In genomic region chr4:149414259-149414658, GRCm38 (mm10) we compare ENCODE assay signal across 27 mouse cellular contexts. TPM values are rescaled to one million over a fixed set of nuclear protein-coding genes. Genes with fewer than 3 reads are reported as not detected.
DNase-seq lines count a peak whose midpoint lies in the region; ATAC-seq and TF ChIP-seq lines count a peak whose summit lies in the region.
"Had no signal": no experiment of that assay in that cellular context is flagged by ENCODE, and none has a peak within 500 bp of the region (broad histone marks: within the 10 kb centered on the region; RNA-seq: fewer than 3 reads in every experiment).

No protein-coding gene starts in this region.

- TF ChIP-seq CTCF in gastrocnemius, adult 2 months (IDR thresholded peaks at IDR 0.05): peak; percentile 38
- TF ChIP-seq CTCF in kidney, postnatal 0 days (IDR thresholded peaks at IDR 0.05; ENCODE audit: low read depth): peak; percentile 58

- ATAC-seq in kidney, postnatal 0 days (replicated peaks; ENCODE audit: low FRiP score, low read depth): no peak
- ATAC-seq: intestine, embryonic 16.5 days had no signal

- H3K4me3 ChIP-seq in gastrocnemius, adult 2 months: no peak overlapping the region
- H3K4me3 ChIP-seq in kidney, postnatal 0 days (replicated peaks; ENCODE audit: low read depth, low read length): no peak overlapping the region
- H3K4me3 ChIP-seq: forebrain, embryonic 10.5 days; heart, embryonic 10.5 days; left cerebral cortex, adult 2 months; midbrain, embryonic 10.5 days had no signal

- peaks cover 21% of the 10 kb centered on the region; the same call in 1 of the 2 replicates for H3K4me1 ChIP-seq in kidney, postnatal 0 days (replicated peaks; ENCODE audit: insufficient read depth, low read length)

- no peak overlapping the region for H3K4me2 ChIP-seq in kidney, postnatal 0 days (ENCODE audit: low read length)
- H3K4me2 ChIP-seq: hindbrain, embryonic 14.5 days had no signal

- H3K27ac ChIP-seq in gastrocnemius, adult 2 months: peak overlapping the region; percentile 1; the same call in 1 of the 2 replicates
- H3K27ac ChIP-seq in kidney, postnatal 0 days: no peak overlapping the region
- H3K27ac ChIP-seq: forebrain, embryonic 10.5 days; heart, embryonic 10.5 days; hindbrain, embryonic 14.5 days; left cerebral cortex, adult 2 months; liver, embryonic 14.5 days; macrophage; midbrain, embryonic 10.5 days had no signal

- H3K27me3 ChIP-seq in kidney, postnatal 0 days (ENCODE audit: insufficient read depth, low read length): no peaks in the 10 kb centered on the region

- H3K36me3 ChIP-seq in kidney, postnatal 0 days (ENCODE audit: insufficient read depth, low read length): no peaks in the 10 kb centered on the region

- intact Hi-C loops in gastrocnemius, adult 2 months (cut with DNase I): no loop called here

- WGBS in kidney, postnatal 0 days: 88% methylated on average over 3 of the region's 3 CpGs

- no peak overlapping the region for H3K9ac ChIP-seq in kidney, postnatal 0 days (ENCODE audit: low read depth, low read length)
- H3K9ac ChIP-seq: hindbrain, embryonic 14.5 days; liver, embryonic 14.5 days had no signal

- no peaks in the 10 kb centered on the region for H3K9me3 ChIP-seq in kidney, postnatal 0 days (replicated peaks; ENCODE audit: low read length)
- H3K9me3 ChIP-seq: forebrain, embryonic 10.5 days; heart, embryonic 10.5 days; midbrain, embryonic 10.5 days had no signal

- no peak for DNase-seq in gastrocnemius, adult 2 months
- no peak for DNase-seq in gastrocnemius, adult 18-20 months (ENCODE audit: low spot score)
- DNase-seq in kidney, postnatal 0 days (ENCODE audit: low spot score): peak; percentile 46
- no peak for DNase-seq in kidney, postnatal 14 days
- peak; percentile 37 for DNase-seq in thymus, postnatal 0 days (ENCODE audit: low spot score)
- no peak for DNase-seq in thymus, postnatal 14 days
- DNase-seq in frontal cortex, postnatal 10 days (ENCODE audit: low spot score in 2 of 2): no peak
- DNase-seq in adrenal gland, adult 18-20 months (ENCODE audit: low spot score in 2 of 2): no peak
- DNase-seq: adrenal gland, postnatal 36 days; B cell, adult 2 months; cerebellum, postnatal 10 days; heart, postnatal 10 days; kidney, postnatal 4 days; layer of hippocampus, adult 9-11 months; right cerebral cortex, postnatal 25 days; spleen, adult 18-20 months; thymus, postnatal 36 days had no signal

RNA-seq across cellular contexts. Expression of gene Ube4b, which starts 12.3 kb away (rescaled TPM):
- 10 to 100 TPM; 31.1 to 35.9 TPM for total RNA-seq in gastrocnemius, adult 2 months (2021)
- 10 to 100 TPM; 31.7 to 35.5 TPM for total RNA-seq in gastrocnemius, adult 18-20 months (2021)
- polyA plus RNA-seq in kidney, postnatal 0 days (2015; fragmentation: Nextera tagmentation; extraction: Ambion mirVana): 26.9 and 28.8 TPM in 2 replicates
- polyA plus RNA-seq in thymus, postnatal 0 days (2015; fragmentation: Nextera tagmentation; extraction: Ambion mirVana): 27.3 and 28.5 TPM in 2 replicates
- 10 to 100 TPM; 59.8 to 71.3 TPM for total RNA-seq in adrenal gland, adult 18-20 months (2021)

RNA-seq across cellular contexts. Expression of gene Rbp7, which starts 40.5 kb away (rescaled TPM):
- total RNA-seq in gastrocnemius, adult 2 months (2021): 10 to 100 TPM in 1 of 2 experiments, 1 to 10 TPM in 1; 7.9 to 21.0 TPM
- total RNA-seq in gastrocnemius, adult 18-20 months (2021): 10 to 100 TPM; 14.6 to 15.4 TPM
- polyA plus RNA-seq in kidney, postnatal 0 days (2015; fragmentation: Nextera tagmentation; extraction: Ambion mirVana): 1.3 TPM in 2 replicates
- polyA plus RNA-seq in thymus, postnatal 0 days (2015; fragmentation: Nextera tagmentation; extraction: Ambion mirVana): 12.6 and 18.0 TPM in 2 replicates
- total RNA-seq in adrenal gland, adult 18-20 months (2021): 10 to 100 TPM; 18.0 to 66.4 TPM
- total RNA-seq: left cerebral cortex, adult 2 months had no signal
- polyA plus RNA-seq: embryonic facial prominence, embryonic 11.5 days; forebrain, embryonic 10.5 days; hindbrain, embryonic 14.5 days; liver, embryonic 14.5 days; macrophage; midbrain, embryonic 10.5 days; neural tube, embryonic 11.5 days had no signal

Comparison
In these comparisons a context has a peak if more than half of its experiments do, and no peak if none do; other contexts are left out.
1. DNase-seq: peak in kidney, postnatal 0 days (single experiment) and thymus, postnatal 0 days (single experiment); none in gastrocnemius, adult 2 months (single experiment), gastrocnemius, adult 18-20 months (single experiment), kidney, postnatal 14 days (single experiment), thymus, postnatal 14 days (single experiment), frontal cortex, postnatal 10 days (0 of 2) and adrenal gland, adult 18-20 months (0 of 2).